In genomic region chr3:84219720-84220273, GRCm38 (mm10) we compare ENCODE assay signal across 9 mouse cellular contexts. TPM values are rescaled to one million over a fixed set of nuclear protein-coding genes. Genes with fewer than 3 reads are reported as not detected.
A peak's percentile ranks its signal among the peaks of the same experiment; 100 is the strongest.
DNase-seq lines count a peak whose midpoint lies in the region; ATAC-seq and TF ChIP-seq lines count a peak whose summit lies in the region.
"Had no signal": no experiment of that assay in that cellular context is flagged by ENCODE, and none has a peak within 500 bp of the region (broad histone marks: within the 10 kb centered on the region; RNA-seq: fewer than 3 reads in every experiment).

No protein-coding gene starts in this region.

- peak overlapping the region; percentile 50; the same call in 1 of the 2 replicates for H3K9ac ChIP-seq in lung, embryonic 14.5 days
- H3K9ac ChIP-seq in embryonic facial prominence, embryonic 11.5 days (replicated peaks; ENCODE audit: low read length) = no peak overlapping the region; the same call in 1 of the 2 replicates
- no peak overlapping the region for H3K9ac ChIP-seq in intestine, postnatal 0 days (ENCODE audit: low read depth, low read length)

- H3K9me3 ChIP-seq in lung, embryonic 14.5 days (ENCODE audit: low read depth, low read length) = no peaks in the 10 kb centered on the region
- H3K9me3 ChIP-seq in embryonic facial prominence, embryonic 11.5 days (replicated peaks; ENCODE audit: control insufficient read depth, low read length) = no peaks in the 10 kb centered on the region
- no peaks in the 10 kb centered on the region for H3K9me3 ChIP-seq in intestine, postnatal 0 days (ENCODE audit: control insufficient read depth)
- H3K9me3 ChIP-seq: megakaryocyte, embryonic 14.5 days had no signal

- no peak for ATAC-seq in lung, embryonic 14.5 days (ENCODE audit: insufficient read depth)
- ATAC-seq in embryonic facial prominence, embryonic 11.5 days (replicated peaks; ENCODE audit: insufficient number of reproducible peaks, low FRiP score, low TSS enrichment, low read depth) = no peak
- ATAC-seq in intestine, postnatal 0 days = no peak
- ATAC-seq in activated CD4-positive, CD25-positive, alpha-beta regulatory T cell, adult 4 months = no peak

- H3K36me3 ChIP-seq in lung, embryonic 14.5 days (ENCODE audit: insufficient read depth) = no peaks in the 10 kb centered on the region
- no peaks in the 10 kb centered on the region for H3K36me3 ChIP-seq in embryonic facial prominence, embryonic 11.5 days (replicated peaks; ENCODE audit: control insufficient read depth, insufficient read depth, low read depth, low read length)
- no peaks in the 10 kb centered on the region for H3K36me3 ChIP-seq in intestine, postnatal 0 days (ENCODE audit: control insufficient read depth, insufficient read depth)

- no peak overlapping the region for H3K27ac ChIP-seq in lung, embryonic 14.5 days (ENCODE audit: low read depth)
- H3K27ac ChIP-seq in embryonic facial prominence, embryonic 11.5 days (replicated peaks; ENCODE audit: low read depth, low read length) = no peak overlapping the region
- H3K27ac ChIP-seq in intestine, postnatal 0 days (ENCODE audit: low read depth, low read length) = no peak overlapping the region

- H3K4me2 ChIP-seq in lung, embryonic 14.5 days = peak overlapping the region; percentile 70
- H3K4me2 ChIP-seq in embryonic facial prominence, embryonic 11.5 days (ENCODE audit: low read depth, low read length) = peak overlapping the region; percentile 81
- H3K4me2 ChIP-seq in intestine, postnatal 0 days (replicated peaks; ENCODE audit: low read depth) = peak overlapping the region; percentile 64

- no peak for TF ChIP-seq CTCF in lung, embryonic 14.5 days (IDR thresholded peaks at IDR 0.05; ENCODE audit: low read depth)
- no peak for TF ChIP-seq CTCF in intestine, postnatal 0 days (IDR thresholded peaks at IDR 0.05; ENCODE audit: low read depth)

- no peaks in the 10 kb centered on the region for H3K27me3 ChIP-seq in lung, embryonic 14.5 days (ENCODE audit: insufficient read depth, low read length)
- H3K27me3 ChIP-seq in embryonic facial prominence, embryonic 11.5 days (ENCODE audit: control insufficient read depth, insufficient read depth, low read length) = no peaks in the 10 kb centered on the region
- no peaks in the 10 kb centered on the region for H3K27me3 ChIP-seq in intestine, postnatal 0 days (replicated peaks; ENCODE audit: control insufficient read depth, insufficient read depth, low read length)

- peak overlapping the region; percentile 45 for H3K4me3 ChIP-seq in lung, embryonic 14.5 days (ENCODE audit: low read depth, low read length)
- peak overlapping the region; percentile 50 for H3K4me3 ChIP-seq in embryonic facial prominence, embryonic 11.5 days (ENCODE audit: low read depth, low read length)
- peak overlapping the region; percentile 32; the same call in 1 of the 2 replicates for H3K4me3 ChIP-seq in intestine, postnatal 0 days (ENCODE audit: low read depth, low read length)

- peak; percentile 31 for DNase-seq in lung, embryonic 14.5 days
- DNase-seq in lung, postnatal 10 days = no peak
- DNase-seq in embryonic facial prominence, embryonic 11.5 days (ENCODE audit: low spot score) = peak; percentile 51
- peak; percentile 70 for DNase-seq in retina, embryonic 14.5 days (ENCODE audit: low spot score)
- no peak for DNase-seq in lung, postnatal 36 days
- DNase-seq in frontal cortex, postnatal 25 days (ENCODE audit: low spot score in 2 of 2) = no peak

- H3K4me1 ChIP-seq in lung, embryonic 14.5 days (ENCODE audit: insufficient read depth) = peaks cover 5% of the 10 kb centered on the region
- no peaks in the 10 kb centered on the region for H3K4me1 ChIP-seq in embryonic facial prominence, embryonic 11.5 days (ENCODE audit: control insufficient read depth, insufficient read depth, low read length)
- H3K4me1 ChIP-seq in intestine, postnatal 0 days (replicated peaks; ENCODE audit: control insufficient read depth, insufficient read depth, low read length) = 0 out of 2 replicates have a peak, but pooled peaks cover 4% of the 10 kb centered on the region

- WGBS in lung, embryonic 14.5 days = 9% methylated on average over 9 of the region's 9 CpGs
- 7% methylated on average over 9 of the region's 9 CpGs for WGBS in embryonic facial prominence, embryonic 11.5 days
- WGBS in intestine, postnatal 0 days = 15% methylated on average over 9 of the region's 9 CpGs

RNA-seq across cellular contexts. Expression of gene Gm6525, which starts 45.9 kb away (rescaled TPM):
- 1.2 and 1.6 TPM in 2 replicates for polyA plus RNA-seq in lung, embryonic 14.5 days (2014; fragmentation: Nextera tagmentation; extraction: Ambion mirVana)
- polyA plus RNA-seq in embryonic facial prominence, embryonic 11.5 days (2014; fragmentation: Nextera tagmentation; extraction: Ambion mirVana) = 0.21 and 0.42 TPM in 2 replicates
- 0.56 and 0.93 TPM in 2 replicates for polyA plus RNA-seq in intestine, postnatal 0 days (2015; fragmentation: Nextera tagmentation; extraction: Ambion mirVana)
- not detected for polyA plus RNA-seq in activated CD4-positive, CD25-positive, alpha-beta regulatory T cell, adult 4 months (2017; shearing (Covaris generic))

Comparison
In these comparisons a context has a peak if more than half of its experiments do, and no peak if none do; other contexts are left out.
1. DNase-seq: peak in lung, embryonic 14.5 days (single experiment), embryonic facial prominence, embryonic 11.5 days (single experiment) and retina, embryonic 14.5 days (single experiment); none in lung, postnatal 10 days (single experiment), lung, postnatal 36 days (single experiment) and frontal cortex, postnatal 25 days (0 of 2).
2. Peak in every context shown above with its lines, with median percentiles within 50 percentile points of each other: H3K4me2 ChIP-seq and H3K4me3 ChIP-seq.